Mouse (Mus musculus): ENCODE results near the gene Lcn4. TPM values are rescaled to one million over a fixed set of nuclear protein-coding genes. Genes with fewer than 3 reads are reported as not detected.
A peak's percentile ranks its signal among the peaks of the same experiment; 100 is the strongest.

Gene Lcn4
- polyA plus RNA-seq, 1 experiment: 1.3 TPM

DNA sequence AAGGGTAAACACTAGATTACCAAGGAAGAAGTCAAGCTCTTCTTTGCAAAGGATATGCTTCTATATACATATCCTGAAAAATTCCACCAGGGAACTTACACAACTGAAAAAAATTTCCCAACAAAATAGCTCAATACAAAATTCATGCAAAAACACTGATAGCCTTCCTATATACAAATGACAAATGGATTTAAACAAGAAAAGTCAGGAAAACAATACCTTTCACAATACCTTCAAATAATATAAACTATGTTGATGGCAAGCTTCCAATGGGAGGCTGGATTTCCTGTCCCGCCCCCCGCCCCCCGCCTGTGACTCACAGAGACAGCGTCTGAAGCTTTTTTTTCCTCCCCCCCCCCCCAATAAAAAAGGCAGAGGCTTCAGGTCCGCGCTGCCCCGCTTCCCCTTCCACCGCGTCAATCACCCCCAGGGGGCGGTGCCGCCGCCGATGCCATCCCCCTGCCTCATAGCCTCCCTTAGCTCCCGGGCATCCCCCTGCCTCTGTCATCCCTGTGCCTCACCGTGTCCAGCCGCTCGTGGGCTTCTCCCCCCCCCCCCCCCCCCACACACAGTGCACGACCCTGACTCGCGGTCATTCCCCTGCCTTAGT lies 9.8 kb downstream of the Lcn4 start:
- H3K4me3 ChIP-seq (ENCODE audit: extremely low read depth, insufficient read depth, insufficient read length): no peak overlapping the region
- DNase-seq (ENCODE audit: low read depth in 1 of 2, low spot score in 2 of 2): no peak
- TF ChIP-seq CTCF (IDR thresholded peaks at IDR 0.05; ENCODE audit: extremely low read depth, insufficient read depth, insufficient read length, insufficient replicate concordance) (no peak), POLR2A (IDR thresholded peaks at IDR 0.05; ENCODE audit: low read depth, low read length) (no peak)
- 0% methylated on average over 15 of the region's 20 CpGs for WGBS
- no peak overlapping the region for H3K27ac ChIP-seq (ENCODE audit: insufficient read depth, low read length)
- H3K36me3 ChIP-seq (ENCODE audit: control insufficient read depth, insufficient read depth, low read length): no peaks in the 10 kb centered on the region
- no peaks in the 10 kb centered on the region; the same call in 1 of the 2 replicates for H3K27me3 ChIP-seq (ENCODE audit: control insufficient read depth, insufficient read depth, low read length)
- H3K4me1 ChIP-seq (ENCODE audit: control insufficient read depth, insufficient read depth, insufficient read length): no peaks in the 10 kb centered on the region; the same call in 1 of the 2 replicates

DNA sequence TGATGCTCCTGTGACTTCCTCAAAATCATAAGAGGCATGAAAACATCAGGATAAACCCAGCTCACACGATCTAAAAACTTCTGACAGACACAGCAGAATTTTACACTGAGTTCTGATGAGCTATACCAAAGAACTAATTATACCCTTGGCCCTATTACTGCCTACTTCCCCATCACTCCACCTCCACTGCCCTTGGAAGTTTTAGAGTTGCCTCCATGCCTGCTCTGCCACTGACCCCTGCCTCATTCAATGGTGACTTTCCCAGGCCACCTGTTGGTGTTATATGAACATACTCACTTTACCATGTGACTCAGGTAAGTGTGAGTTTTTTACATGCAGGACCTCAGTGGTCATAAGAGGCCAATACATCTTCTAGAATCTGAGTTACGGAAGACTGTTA lies 13.7 kb downstream of the Lcn4 start:
- TF ChIP-seq POLR2A (IDR thresholded peaks at IDR 0.05; ENCODE audit: low read depth, low read length): no peak
- no peak for TF ChIP-seq CTCF (IDR thresholded peaks at IDR 0.05; ENCODE audit: extremely low read depth, insufficient read depth, insufficient read length, insufficient replicate concordance)
- Histone ChIP-seq H3K36me3 (ENCODE audit: control insufficient read depth, insufficient read depth, low read length) (no peaks in the 10 kb centered on the region), H3K4me3 (ENCODE audit: extremely low read depth, insufficient read depth, insufficient read length) (no peak overlapping the region), H3K4me1 (ENCODE audit: control insufficient read depth, insufficient read depth, insufficient read length) (no peaks in the 10 kb centered on the region; the same call in 1 of the 2 replicates), H3K27me3 (ENCODE audit: control insufficient read depth, insufficient read depth, low read length) (no peaks in the 10 kb centered on the region; the same call in 1 of the 2 replicates), H3K27ac (ENCODE audit: insufficient read depth, low read length) (no peak overlapping the region)
- DNase-seq (ENCODE audit: low read depth in 1 of 2, low spot score in 2 of 2): no peak
- WGBS: 58% methylated on average over 2 of the region's 2 CpGs

GRCm38 (mm10) chr2:26654687-26655086 lies 16.4 kb downstream of the Lcn4 start:
- Histone ChIP-seq H3K4me3 (ENCODE audit: extremely low read depth, insufficient read depth, insufficient read length) (no peak overlapping the region), H3K27me3 (ENCODE audit: control insufficient read depth, insufficient read depth, low read length) (no peaks in the 10 kb centered on the region), H3K4me1 (ENCODE audit: control insufficient read depth, insufficient read depth, insufficient read length) (no peaks in the 10 kb centered on the region), H3K27ac (ENCODE audit: insufficient read depth, low read length) (no peak overlapping the region), H3K36me3 (ENCODE audit: control insufficient read depth, insufficient read depth, low read length) (no peaks in the 10 kb centered on the region)
- WGBS: 59% methylated on average over 1 of the region's 1 CpGs
- no peak for DNase-seq (ENCODE audit: low read depth in 1 of 2, low spot score in 2 of 2)
- TF ChIP-seq POLR2A (IDR thresholded peaks at IDR 0.05; ENCODE audit: low read depth, low read length) (no peak), CTCF (IDR thresholded peaks at IDR 0.05; ENCODE audit: extremely low read depth, insufficient read depth, insufficient read length, insufficient replicate concordance) (no peak)

DNA sequence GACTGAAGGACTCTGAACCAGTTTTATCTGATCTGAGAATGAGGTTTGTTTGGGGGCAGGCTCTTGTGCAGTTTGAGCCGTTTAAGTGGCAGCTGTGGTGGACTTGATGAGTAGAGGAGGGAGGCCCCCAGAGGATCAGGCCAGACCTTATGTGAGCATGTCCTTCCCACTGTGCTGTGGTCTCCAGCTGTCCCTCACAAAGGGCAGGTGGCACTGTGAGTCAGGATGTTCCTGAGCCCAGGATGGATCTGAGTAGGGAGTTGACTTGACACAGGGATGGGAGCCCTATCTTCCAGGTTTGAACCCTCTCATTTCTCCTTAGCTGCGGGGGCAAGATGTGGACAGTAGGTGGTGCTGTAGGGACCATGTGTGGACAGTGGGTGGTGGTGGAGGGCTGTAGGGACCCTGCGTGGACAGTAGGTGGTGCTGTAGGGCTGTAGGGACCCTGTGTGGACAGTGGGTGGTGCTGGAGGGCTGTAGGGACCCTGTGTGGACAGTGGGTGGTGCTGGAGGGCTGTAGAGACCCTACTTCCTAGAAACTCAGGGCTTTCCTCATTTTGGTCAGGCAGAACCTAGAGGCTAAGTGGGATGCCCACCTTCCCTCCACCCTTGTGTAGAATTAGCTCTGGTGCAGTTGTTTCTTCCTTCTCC lies 24.3 kb downstream of the Lcn4 start:
- peak; percentile 64 to 86 for DNase-seq (ENCODE audit: low read depth in 1 of 2, low spot score in 2 of 2)
- Histone ChIP-seq H3K4me3 (ENCODE audit: extremely low read depth, insufficient read depth, insufficient read length) (no peak overlapping the region), H3K27ac (ENCODE audit: insufficient read depth, low read length) (no peak overlapping the region), H3K27me3 (ENCODE audit: control insufficient read depth, insufficient read depth, low read length) (no peaks in the 10 kb centered on the region), H3K36me3 (ENCODE audit: control insufficient read depth, insufficient read depth, low read length) (no peaks in the 10 kb centered on the region), H3K4me1 (ENCODE audit: control insufficient read depth, insufficient read depth, insufficient read length) (no peaks in the 10 kb centered on the region)
- TF ChIP-seq POLR2A (IDR thresholded peaks at IDR 0.05; ENCODE audit: low read depth, low read length) (no peak), CTCF (IDR thresholded peaks at IDR 0.05; ENCODE audit: extremely low read depth, insufficient read depth, insufficient read length, insufficient replicate concordance) (peak; percentile 100)
- WGBS: 4% methylated on average over 3 of the region's 3 CpGs

- H3K4me1 ChIP-seq (ENCODE audit: control insufficient read depth, insufficient read depth, insufficient read length): peaks cover 4% of the 10 kb centered on the region; the same call in 1 of the 2 replicates
- WGBS: 73% methylated on average over 2 of the region's 2 CpGs
- no peaks in the 10 kb centered on the region for H3K27me3 ChIP-seq (ENCODE audit: control insufficient read depth, insufficient read depth, low read length)
- no peak overlapping the region for H3K4me3 ChIP-seq (ENCODE audit: extremely low read depth, insufficient read depth, insufficient read length)
- H3K36me3 ChIP-seq (ENCODE audit: control insufficient read depth, insufficient read depth, low read length): no peaks in the 10 kb centered on the region
- no peak overlapping the region for H3K27ac ChIP-seq (ENCODE audit: insufficient read depth, low read length)
- TF ChIP-seq CTCF (IDR thresholded peaks at IDR 0.05; ENCODE audit: extremely low read depth, insufficient read depth, insufficient read length, insufficient replicate concordance) (no peak), POLR2A (IDR thresholded peaks at IDR 0.05; ENCODE audit: low read depth, low read length) (no peak)
- DNase-seq (ENCODE audit: low read depth in 1 of 2, low spot score in 2 of 2): peak in 1 of 2 experiments; percentile 37
Observed at GRCm38 (mm10) chr2:26643942-26644341, 27.1 kb downstream of the Lcn4 start.

DNA sequence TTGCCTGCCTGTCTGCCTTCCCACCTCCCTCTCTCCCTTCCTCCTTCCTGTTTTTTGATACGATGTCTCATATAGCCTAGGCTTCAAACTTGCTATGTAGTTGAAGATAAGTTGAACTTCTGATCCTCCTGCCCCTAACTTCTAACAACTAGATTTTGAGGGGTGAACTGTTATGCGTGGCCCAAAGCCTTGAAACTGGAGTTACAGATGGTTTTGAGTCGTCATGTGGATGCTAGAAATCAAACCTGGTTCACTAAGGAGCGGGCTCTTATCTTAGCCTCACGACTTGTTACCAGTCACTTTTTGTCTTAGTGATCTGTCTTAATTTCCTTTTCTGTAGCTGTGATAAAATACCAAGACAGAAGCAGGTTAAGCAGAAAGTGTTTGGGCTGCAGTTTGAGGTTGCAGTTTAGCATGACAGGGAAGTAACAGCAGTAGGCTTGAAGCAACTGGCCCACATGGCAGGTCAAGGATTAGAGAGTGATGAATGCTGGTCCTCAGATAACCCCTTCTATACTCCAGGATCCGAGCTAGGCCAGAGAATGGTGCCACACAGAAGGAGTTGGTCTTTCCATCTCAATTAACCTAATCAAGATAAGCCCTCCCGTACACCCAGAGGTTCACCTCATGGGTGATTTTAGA lies 30.0 kb downstream of the Lcn4 start:
- Histone ChIP-seq H3K27ac (ENCODE audit: insufficient read depth, low read length) (no peak overlapping the region), H3K4me3 (ENCODE audit: extremely low read depth, insufficient read depth, insufficient read length) (no peak overlapping the region), H3K36me3 (ENCODE audit: control insufficient read depth, insufficient read depth, low read length) (peaks cover 7% of the 10 kb centered on the region; the same call in 1 of the 2 replicates), H3K4me1 (ENCODE audit: control insufficient read depth, insufficient read depth, insufficient read length) (peaks cover 14% of the 10 kb centered on the region; the same call in 1 of the 2 replicates), H3K27me3 (ENCODE audit: control insufficient read depth, insufficient read depth, low read length) (no peaks in the 10 kb centered on the region)
- no peak for DNase-seq (ENCODE audit: low read depth in 1 of 2, low spot score in 2 of 2)
- WGBS: 73% methylated on average over 7 of the region's 7 CpGs
- no peak for TF ChIP-seq POLR2A (IDR thresholded peaks at IDR 0.05; ENCODE audit: low read depth, low read length)
- TF ChIP-seq CTCF (IDR thresholded peaks at IDR 0.05; ENCODE audit: extremely low read depth, insufficient read depth, insufficient read length, insufficient replicate concordance): no peak
